Mouse (Mus musculus): ENCODE measurements around the gene Txn2. TPM values are rescaled to one million over a fixed set of nuclear protein-coding genes. Genes with fewer than 3 reads are reported as not detected.

The Txn2 gene
- polyA plus RNA-seq, 1 experiment, result 165 TPM

DNA sequence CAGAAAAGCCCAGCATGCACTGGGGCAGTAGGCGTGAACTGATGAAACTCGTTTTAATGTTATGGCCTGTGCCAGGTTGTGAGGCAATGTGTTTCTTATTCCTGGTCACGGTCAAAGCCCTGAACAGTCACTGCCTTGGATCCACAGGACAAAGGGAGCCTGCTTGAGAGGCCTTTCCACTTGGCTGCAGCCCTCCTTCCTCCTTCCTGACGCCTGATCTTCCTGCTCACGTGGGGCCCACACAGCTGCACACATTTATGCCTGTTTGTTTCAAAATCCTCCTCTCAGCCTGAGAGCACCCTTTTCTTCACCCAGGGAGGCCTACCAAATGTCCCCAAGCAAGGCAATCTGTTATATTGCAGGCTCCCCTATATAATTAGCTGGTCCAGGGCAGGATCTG, 25.6 kb downstream of the Txn2 start:
- peaks cover 17% of the 10 kb centered on the region for H3K4me1 ChIP-seq (ENCODE audit: control insufficient read depth, insufficient read depth, low read length)
- no peak overlapping the region for H3K4me3 ChIP-seq (replicated peaks; ENCODE audit: extremely low read depth, low read depth, low read length)
- 24% methylated on average over 5 of the region's 5 CpGs for WGBS
- TF ChIP-seq CTCF (IDR thresholded peaks at IDR 0.05; ENCODE audit: insufficient read depth, low read length), result no peak
- no peak for TF ChIP-seq POLR2A (IDR thresholded peaks at IDR 0.05; ENCODE audit: borderline replicate concordance, extremely low read depth, low read depth, low read length)
- DNase-seq, result no peak

GRCm38 (mm10) chr15:77894926-77895325, 33.9 kb downstream of the Txn2 start:
- 84% methylated on average over 13 of the region's 14 CpGs for WGBS
- H3K4me1 ChIP-seq (ENCODE audit: control insufficient read depth, insufficient read depth, low read length), result peaks cover 9% of the 10 kb centered on the region
- TF ChIP-seq CTCF (IDR thresholded peaks at IDR 0.05; ENCODE audit: insufficient read depth, low read length), result no peak
- no peak for TF ChIP-seq POLR2A (IDR thresholded peaks at IDR 0.05; ENCODE audit: borderline replicate concordance, extremely low read depth, low read depth, low read length)
- no peak for DNase-seq
- no peak overlapping the region for H3K4me3 ChIP-seq (replicated peaks; ENCODE audit: extremely low read depth, low read depth, low read length)

- Histone ChIP-seq H3K4me1 (ENCODE audit: control insufficient read depth, insufficient read depth, low read length) (peaks cover 9% of the 10 kb centered on the region), H3K4me3 (replicated peaks; ENCODE audit: extremely low read depth, low read depth, low read length) (no peak overlapping the region)
- 51% methylated on average over 10 of the region's 10 CpGs for WGBS
- TF ChIP-seq CTCF (IDR thresholded peaks at IDR 0.05; ENCODE audit: insufficient read depth, low read length), result no peak
- no peak for TF ChIP-seq POLR2A (IDR thresholded peaks at IDR 0.05; ENCODE audit: borderline replicate concordance, extremely low read depth, low read depth, low read length)
- peak; percentile 33 for DNase-seq
Measured at GRCm38 (mm10) chr15:77893292-77893691, 35.5 kb downstream of the Txn2 start.

- peaks cover 9% of the 10 kb centered on the region for H3K4me1 ChIP-seq (ENCODE audit: control insufficient read depth, insufficient read depth, low read length)
- TF ChIP-seq CTCF (IDR thresholded peaks at IDR 0.05; ENCODE audit: insufficient read depth, low read length) (peak; percentile 15; the same call in 1 of the 2 replicates), POLR2A (IDR thresholded peaks at IDR 0.05; ENCODE audit: borderline replicate concordance, extremely low read depth, low read depth, low read length) (no peak)
- no peak overlapping the region for H3K4me3 ChIP-seq (replicated peaks; ENCODE audit: extremely low read depth, low read depth, low read length)
- WGBS, result 68% methylated on average over 10 of the region's 10 CpGs
- no peak for DNase-seq
Measured at GRCm38 (mm10) chr15:77892420-77892819, 36.4 kb downstream of the Txn2 start.

DNA sequence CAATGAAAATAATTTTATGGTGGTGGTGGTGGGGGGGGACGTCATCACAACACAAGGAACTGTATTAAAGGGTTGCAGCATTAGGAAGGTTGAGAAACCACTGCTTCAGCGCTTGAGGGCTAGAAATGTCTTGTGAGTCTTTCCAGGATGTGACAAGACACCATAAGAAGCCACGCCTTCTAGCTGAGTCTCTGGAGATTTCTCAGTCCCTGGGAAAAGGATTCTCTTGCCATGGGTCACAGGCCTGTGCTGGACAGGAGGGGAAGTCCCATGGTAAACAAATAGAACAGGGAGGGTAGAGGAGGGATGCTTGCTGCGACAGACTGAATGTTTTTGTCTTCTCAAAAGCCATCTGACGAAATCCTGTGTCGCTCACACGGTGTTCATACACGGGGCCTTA, 37.0 kb downstream of the Txn2 start:
- WGBS, result 44% methylated on average over 8 of the region's 8 CpGs
- H3K4me3 ChIP-seq (replicated peaks; ENCODE audit: extremely low read depth, low read depth, low read length), result no peak overlapping the region
- peaks cover 9% of the 10 kb centered on the region for H3K4me1 ChIP-seq (ENCODE audit: control insufficient read depth, insufficient read depth, low read length)
- TF ChIP-seq CTCF (IDR thresholded peaks at IDR 0.05; ENCODE audit: insufficient read depth, low read length) (no peak), POLR2A (IDR thresholded peaks at IDR 0.05; ENCODE audit: borderline replicate concordance, extremely low read depth, low read depth, low read length) (no peak)
- DNase-seq, result no peak

DNA sequence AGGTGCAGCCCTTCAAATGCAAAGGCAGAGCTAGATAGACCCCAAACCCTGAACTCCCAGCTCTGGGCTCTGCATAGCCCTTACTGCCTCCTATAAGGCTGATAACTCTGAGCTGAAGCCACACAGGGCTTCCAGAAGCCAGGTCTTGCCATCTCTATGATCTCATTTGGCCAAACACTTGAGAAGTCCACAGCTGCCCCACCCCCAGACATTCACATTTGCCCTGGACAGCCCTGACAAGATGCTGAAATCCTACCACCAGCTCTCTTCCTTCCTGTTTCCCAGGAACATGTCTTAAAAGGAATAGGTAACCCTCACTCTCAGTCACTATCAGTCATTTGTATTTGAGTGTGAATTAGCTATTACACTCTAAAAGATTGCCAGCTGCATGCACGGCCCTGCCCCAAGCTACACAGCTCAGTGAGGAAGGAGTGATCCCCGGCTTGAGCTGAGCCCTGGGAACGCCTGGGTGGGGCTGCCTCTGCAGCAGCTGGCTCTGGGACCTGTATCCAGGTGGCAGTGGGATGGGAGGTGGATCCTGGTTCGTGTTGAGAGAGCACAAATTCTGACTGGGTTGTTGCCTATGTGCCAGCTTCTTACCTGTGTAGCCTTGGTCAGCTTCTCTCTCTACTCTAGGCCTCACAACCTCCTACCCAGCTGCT, 38.9 kb downstream of the Txn2 start:
- H3K4me1 ChIP-seq (ENCODE audit: control insufficient read depth, insufficient read depth, low read length), result peaks cover 9% of the 10 kb centered on the region
- 61% methylated on average over 4 of the region's 4 CpGs for WGBS
- no peak for TF ChIP-seq POLR2A (IDR thresholded peaks at IDR 0.05; ENCODE audit: borderline replicate concordance, extremely low read depth, low read depth, low read length)
- TF ChIP-seq CTCF (IDR thresholded peaks at IDR 0.05; ENCODE audit: insufficient read depth, low read length), result no peak

GRCm38 (mm10) chr15:77888286-77888685, 40.5 kb downstream of the Txn2 start:
- peak; percentile 23 for DNase-seq
- no peak overlapping the region for H3K4me3 ChIP-seq (replicated peaks; ENCODE audit: extremely low read depth, low read depth, low read length)
- 50% methylated on average over 7 of the region's 7 CpGs for WGBS
- H3K4me1 ChIP-seq (ENCODE audit: control insufficient read depth, insufficient read depth, low read length), result peaks cover 11% of the 10 kb centered on the region
- TF ChIP-seq CTCF (IDR thresholded peaks at IDR 0.05; ENCODE audit: insufficient read depth, low read length) (no peak), POLR2A (IDR thresholded peaks at IDR 0.05; ENCODE audit: borderline replicate concordance, extremely low read depth, low read depth, low read length) (no peak)

More for the DNA sequence above, 38.9 kb downstream of the Txn2 start:
- DNase-seq, result peak; percentile 50
- H3K4me3 ChIP-seq (replicated peaks; ENCODE audit: extremely low read depth, low read depth, low read length), result no peak overlapping the region

DNA sequence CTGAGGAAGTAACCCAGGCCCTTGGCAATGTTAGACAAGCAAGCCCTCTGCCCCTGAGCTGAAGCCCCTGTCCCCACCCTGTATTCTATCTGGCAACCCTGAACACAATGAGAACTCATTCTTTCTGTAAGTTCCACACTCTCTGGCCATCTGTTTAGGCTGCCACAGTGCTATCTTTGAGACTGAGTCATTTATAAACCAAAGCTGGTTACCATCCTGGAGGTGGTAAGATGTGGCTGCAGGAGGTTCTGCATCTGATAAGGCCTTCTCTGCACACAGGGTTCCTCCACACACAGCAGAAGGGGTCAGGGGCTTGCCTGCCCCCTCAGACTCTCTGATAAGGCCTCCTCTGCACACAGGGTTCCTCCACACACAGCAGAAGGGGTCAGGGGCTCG, 41.7 kb downstream of the Txn2 start:
- DNase-seq, result no peak
- H3K4me3 ChIP-seq (replicated peaks; ENCODE audit: extremely low read depth, low read depth, low read length), result no peak overlapping the region
- TF ChIP-seq CTCF (IDR thresholded peaks at IDR 0.05; ENCODE audit: insufficient read depth, low read length) (no peak), POLR2A (IDR thresholded peaks at IDR 0.05; ENCODE audit: borderline replicate concordance, extremely low read depth, low read depth, low read length) (no peak)
- peaks cover 9% of the 10 kb centered on the region for H3K4me1 ChIP-seq (ENCODE audit: control insufficient read depth, insufficient read depth, low read length)
- WGBS, result 68% methylated on average over 1 of the region's 1 CpGs

- no peak for DNase-seq
- no peak for TF ChIP-seq CTCF (IDR thresholded peaks at IDR 0.05; ENCODE audit: insufficient read depth, low read length)
- no peak for TF ChIP-seq POLR2A (IDR thresholded peaks at IDR 0.05; ENCODE audit: borderline replicate concordance, extremely low read depth, low read depth, low read length)
- Histone ChIP-seq H3K4me1 (ENCODE audit: control insufficient read depth, insufficient read depth, low read length) (peaks cover 9% of the 10 kb centered on the region), H3K4me3 (replicated peaks; ENCODE audit: extremely low read depth, low read depth, low read length) (no peak overlapping the region)
- WGBS, result 96% methylated on average over 4 of the region's 5 CpGs
Measured at GRCm38 (mm10) chr15:77886369-77887092, 42.3 kb downstream of the Txn2 start.

GRCm38 (mm10) chr15:77885945-77886344, 42.9 kb downstream of the Txn2 start:
- 67% methylated on average over 4 of the region's 4 CpGs for WGBS
- no peak for DNase-seq

More at GRCm38 (mm10) chr15:77885945-77886344, 42.9 kb downstream of the Txn2 start:
- Histone ChIP-seq H3K4me1 (ENCODE audit: control insufficient read depth, insufficient read depth, low read length) (peaks cover 7% of the 10 kb centered on the region), H3K4me3 (replicated peaks; ENCODE audit: extremely low read depth, low read depth, low read length) (no peak overlapping the region)
- TF ChIP-seq POLR2A (IDR thresholded peaks at IDR 0.05; ENCODE audit: borderline replicate concordance, extremely low read depth, low read depth, low read length), result no peak
- no peak for TF ChIP-seq CTCF (IDR thresholded peaks at IDR 0.05; ENCODE audit: insufficient read depth, low read length)

All from lung, adult 2 months (tissue).